Mouse (Mus musculus) MEL-GATA-1-ER (cell line): ENCODE measurements around the gene Hist1h2ap.
A peak's percentile ranks its signal among the peaks of the same experiment; 100 is the strongest.
"Not testable (repeated sequence)": the region's sequence is repeated elsewhere in the genome, so short reads cannot be mapped to it uniquely, and the experiment has no call there.

Experiments
- DNase-seq: peaks from one replicate; pipeline ENCODE4 v3.0.0-alpha.2; 2012; ENCODE audit warnings: low read depth; ENCODE audit errors: extremely low read depth

The Hist1h2ap gene

GRCm38 (mm10) chr13:21811074-21811473, 22.2 kb downstream of the Hist1h2ap start:
- DNase-seq, result not testable (repeated sequence)

GRCm38 (mm10) chr13:21810073-21810472, 23.2 kb downstream of the Hist1h2ap start, which contains the start of the genes Hist1h2bq and Hist1h2ao:
Gene Hist1h2bq, minus strand, starts transcription at chr13:21810197.
Gene Hist1h2ao, plus strand, starts transcription at chr13:21810465.
- not testable (repeated sequence) for DNase-seq

- not testable (repeated sequence) for DNase-seq
Measured at GRCm38 (mm10) chr13:21803058-21803457, 30.2 kb downstream of the Hist1h2ap start.

GRCm38 (mm10) chr13:21797163-21797562, 36.1 kb downstream of the Hist1h2ap start:
- DNase-seq, result not testable (repeated sequence)

GRCm38 (mm10) chr13:21795584-21795983, 37.7 kb downstream of the Hist1h2ap start:
- DNase-seq, result no peak

- DNase-seq, result no peak
Measured at GRCm38 (mm10) chr13:21790601-21791283, 42.6 kb downstream of the Hist1h2ap start.

- DNase-seq, result no peak
Measured at GRCm38 (mm10) chr13:21789925-21790324, 43.4 kb downstream of the Hist1h2ap start.

GRCm38 (mm10) chr13:21787760-21788593, 45.3 kb downstream of the Hist1h2ap start:
- DNase-seq, result peak; percentile 70

- peak; percentile 96 for DNase-seq
Measured at GRCm38 (mm10) chr13:21786899-21787629, 46.2 kb downstream of the Hist1h2ap start, which contains the start of the genes Hist1h2an and Hist1h2bp. Gene Hist1h2an, minus strand, starts transcription at chr13:21787218. Gene Hist1h2bp, plus strand, starts transcription at chr13:21787461.

- DNase-seq, result peak; percentile 73
Measured at GRCm38 (mm10) chr13:21786189-21786898, 47.0 kb downstream of the Hist1h2ap start.

GRCm38 (mm10) chr13:21784311-21784710, 49.0 kb downstream of the Hist1h2ap start:
- peak; percentile 26 for DNase-seq

GRCm38 (mm10) chr13:21783734-21784161, 49.6 kb downstream of the Hist1h2ap start:
- DNase-seq, result peak; percentile 63

- DNase-seq, result peak; percentile 93
Measured at GRCm38 (mm10) chr13:21783255-21783617, 50.1 kb downstream of the Hist1h2ap start, which contains the start of gene Hist1h3i. Gene Hist1h3i, minus strand, starts transcription at chr13:21783370.
